In genomic region chr5:34760850-34761508, GRCm38 (mm10) we compare ENCODE assay signal across 7 mouse cellular contexts. TPM values are rescaled to one million over a fixed set of nuclear protein-coding genes. Genes with fewer than 3 reads are reported as not detected.
DNase-seq lines count a peak whose midpoint lies in the region; ATAC-seq and TF ChIP-seq lines count a peak whose summit lies in the region.

No protein-coding gene starts in this region.

- peaks cover 2 to 3% of the 10 kb centered on the region in 2 experiments; a peak in 2 of 4 replicates for H3K4me1 ChIP-seq in ES-E14 (ENCODE audit: control insufficient read depth in 2 of 2, insufficient read depth in 2 of 2, low read length in 2 of 2, poor library complexity in 1 of 2)
- H3K4me1 ChIP-seq in hindbrain, embryonic 10.5 days (replicated peaks) = peaks cover 21% of the 10 kb centered on the region
- peaks cover 15% of the 10 kb centered on the region for H3K4me1 ChIP-seq in liver, postnatal 0 days (ENCODE audit: insufficient read depth)
- H3K4me1 ChIP-seq in small intestine, adult 2 months (ENCODE audit: control insufficient read depth, insufficient read depth, insufficient read length, low read length) = peaks cover 4% of the 10 kb centered on the region; the same call in 1 of the 2 replicates

- intact Hi-C loops in left cerebral cortex, postnatal 25 days (cut with DNase I) = loop anchor here (1.0 kb wide), 1 partner anchor 101 kb away; the partner anchor contains the start of genes Grk4 and Nop14

- peak; percentile 18 to 44 for DNase-seq in left cerebral cortex, adult 8-10 months (ENCODE audit: low spot score in 2 of 2)
- DNase-seq in left cerebral cortex, postnatal 25 days (ENCODE audit: low spot score in 2 of 2) = no peak
- DNase-seq in ES-E14 (ENCODE audit: low read depth, low spot score) = no peak
- DNase-seq in cerebellum, adult 9-11 months = peak; percentile 61
- no peak for DNase-seq in hindbrain, embryonic 10.5 days (ENCODE audit: low spot score)
- no peak for DNase-seq in liver, postnatal 0 days

- H3K36me3 ChIP-seq in ES-E14 (ENCODE audit: control insufficient read depth, insufficient read depth, low read length, poor library complexity, severe bottlenecking) = no peaks in the 10 kb centered on the region
- peaks cover 9% of the 10 kb centered on the region; the same call in 1 of the 2 replicates for H3K36me3 ChIP-seq in hindbrain, embryonic 10.5 days
- H3K36me3 ChIP-seq in liver, postnatal 0 days (replicated peaks; ENCODE audit: insufficient read depth, low read length) = no peaks in the 10 kb centered on the region
- H3K36me3 ChIP-seq in small intestine, adult 2 months (ENCODE audit: control insufficient read depth, insufficient read depth, low read length) = no peaks in the 10 kb centered on the region

- TF ChIP-seq CTCF in liver, postnatal 0 days (IDR thresholded peaks at IDR 0.05; ENCODE audit: low read depth) = no peak
- TF ChIP-seq CTCF in small intestine, adult 2 months (IDR thresholded peaks at IDR 0.05; ENCODE audit: extremely low read depth, insufficient read length, insufficient replicate concordance, low read depth, low read length) = no peak

- no peaks in the 10 kb centered on the region for H3K9me3 ChIP-seq in ES-E14 (ENCODE audit: control insufficient read depth, insufficient read depth, low read depth, low read length)
- H3K9me3 ChIP-seq in hindbrain, embryonic 10.5 days = 0 out of 2 replicates have a peak, but pooled peaks cover 2% of the 10 kb centered on the region
- H3K9me3 ChIP-seq in liver, postnatal 0 days (ENCODE audit: low read length) = no peaks in the 10 kb centered on the region

- WGBS in hindbrain, embryonic 10.5 days = 1% methylated on average over 19 of the region's 19 CpGs
- WGBS in liver, postnatal 0 days (ENCODE audit: insufficient replicate concordance) = 1% methylated on average over 19 of the region's 19 CpGs
- WGBS in small intestine, adult 2 months = 1% methylated on average over 19 of the region's 19 CpGs

- H3K9ac ChIP-seq in ES-E14 (ENCODE audit: insufficient read depth, low read depth, low read length, poor library complexity, severe bottlenecking) = peak overlapping the region; percentile 71
- H3K9ac ChIP-seq in liver, postnatal 0 days (replicated peaks) = peak overlapping the region; percentile 98

- TF ChIP-seq POLR2A in small intestine, adult 2 months (IDR thresholded peaks at IDR 0.05; ENCODE audit: low read depth, low read length) = no peak

- in situ Hi-C loops in ES-E14 (cut with MboI; ENCODE audit: low sequenced_read_pairs in 2 of 2, unreplicated experiment in 2 of 2) = no loop called here

- H3K27ac ChIP-seq in ES-E14 (ENCODE audit: insufficient read depth, low read depth, low read length, poor library complexity, severe bottlenecking) = no peak overlapping the region
- peak overlapping the region; percentile 93 for H3K27ac ChIP-seq in hindbrain, embryonic 10.5 days
- H3K27ac ChIP-seq in liver, postnatal 0 days (ENCODE audit: low read depth) = peak overlapping the region; percentile 85
- no peak overlapping the region for H3K27ac ChIP-seq in small intestine, adult 2 months (ENCODE audit: insufficient read depth, low read depth, low read length)

- no peak for TF ChIP-seq EP300 in liver, postnatal 0 days (IDR thresholded peaks at IDR 0.05; ENCODE audit: low read depth)

- H3K4me2 ChIP-seq in liver, postnatal 0 days (ENCODE audit: low read depth, low read length) = peak overlapping the region; percentile 95

- H3K27me3 ChIP-seq in hindbrain, embryonic 10.5 days (ENCODE audit: insufficient read depth, poor library complexity, severe bottlenecking) = peaks cover 4% of the 10 kb centered on the region
- H3K27me3 ChIP-seq in liver, postnatal 0 days (ENCODE audit: insufficient read depth, low read length) = no peaks in the 10 kb centered on the region
- no peaks in the 10 kb centered on the region for H3K27me3 ChIP-seq in small intestine, adult 2 months (ENCODE audit: control insufficient read depth, insufficient read depth, low read length)

- H3K4me3 ChIP-seq in ES-E14 (ENCODE audit: insufficient read depth in 1 of 2, low read depth in 1 of 2, low read length in 2 of 2, poor library complexity in 1 of 2, severe bottlenecking in 1 of 2) = peak overlapping the region; percentile 90 to 98
- H3K4me3 ChIP-seq in hindbrain, embryonic 10.5 days = peak overlapping the region; percentile 98
- H3K4me3 ChIP-seq in liver, postnatal 0 days (ENCODE audit: low read depth, low read length) = peak overlapping the region; percentile 89
- H3K4me3 ChIP-seq in small intestine, adult 2 months (ENCODE audit: low read depth, low read length) = peak overlapping the region; percentile 93

- ATAC-seq in liver, postnatal 0 days = peak; percentile 18; the same call in 1 of the 2 replicates

TF ChIP-seq in ES-E14, 5 proteins besides CTCF, POLR2A, EP300 and RAD21:
- no peak for TF ChIP-seq CHD2 (IDR thresholded peaks at IDR 0.05; ENCODE audit: low read depth, low read length)
- no peak for TF ChIP-seq ZC3H11A (IDR thresholded peaks at IDR 0.05; ENCODE audit: borderline replicate concordance, low read depth, low read length)
- no peak for TF ChIP-seq MAFK (IDR thresholded peaks at IDR 0.05; ENCODE audit: insufficient read depth, low read depth, low read length)
- TF ChIP-seq HCFC1 (IDR thresholded peaks at IDR 0.05; ENCODE audit: borderline replicate concordance, insufficient read depth, low read length) = no peak
- no peak for TF ChIP-seq ZNF384 (IDR thresholded peaks at IDR 0.05; ENCODE audit: low read depth, low read length)

RNA-seq across cellular contexts. Expression of gene Htt, which starts 0.6 kb away (rescaled TPM):
- 10 to 100 TPM; 74.6 to 88.4 (median 78.5) TPM for total RNA-seq in left cerebral cortex, adult 8-10 months (2022)
- total RNA-seq in left cerebral cortex, postnatal 25 days (2021) = 10 to 100 TPM; 79.2 to 82.5 TPM
- total RNA-seq in ES-E14 (2012; rRNA removed) = 25.6 and 34.0 TPM in 2 replicates
- polyA plus RNA-seq in hindbrain, embryonic 10.5 days (2016; fragmentation: Nextera tagmentation; extraction: Ambion mirVana) = 15.6 and 16.9 TPM in 2 replicates
- polyA plus RNA-seq in liver, postnatal 0 days (2015; fragmentation: Nextera tagmentation; extraction: Ambion mirVana) = 1.9 and 2.3 TPM in 2 replicates
- 4.1 and 7.3 TPM in 2 replicates for polyA plus RNA-seq in small intestine, adult 2 months (2012; rRNA removed)

Comparison
In these comparisons a context has a peak if more than half of its experiments do, and no peak if none do; other contexts are left out.
1. DNase-seq: peak in left cerebral cortex, adult 8-10 months (2 of 2) and cerebellum, adult 9-11 months (single experiment); none in left cerebral cortex, postnatal 25 days (0 of 2), ES-E14 (single experiment), hindbrain, embryonic 10.5 days (single experiment) and liver, postnatal 0 days (single experiment).
2. H3K27ac ChIP-seq: peak in hindbrain, embryonic 10.5 days (single experiment) and liver, postnatal 0 days (single experiment); none in ES-E14 (single experiment) and small intestine, adult 2 months (single experiment).
3. Peak in every context shown above with its lines, with median percentiles within 50 percentile points of each other: H3K4me3 ChIP-seq.